Mouse (Mus musculus) embryo, embryonic 9.5 days (tissue): ENCODE results near the gene Nipbl.
A peak's percentile ranks its signal among the peaks of the same experiment; 100 is the strongest.
"Not testable (repeated sequence)": the region's sequence is repeated elsewhere in the genome, so short reads cannot be mapped to it uniquely, and the experiment has no call there.

Experiments used
- DNase-seq: peaks from one replicate; pipeline ENCODE4 v3.0.0-alpha.2; 2017; ENCODE audit errors: extremely low spot score

The Nipbl gene

GRCm38 (mm10) chr15:8291251-8291650 is 153.0 kb downstream of the Nipbl start:
- no peak for DNase-seq

- no peak for DNase-seq
These were observed 162.1 kb downstream of the Nipbl start for GRCm38 (mm10) chr15:8282155-8282554.

DNA sequence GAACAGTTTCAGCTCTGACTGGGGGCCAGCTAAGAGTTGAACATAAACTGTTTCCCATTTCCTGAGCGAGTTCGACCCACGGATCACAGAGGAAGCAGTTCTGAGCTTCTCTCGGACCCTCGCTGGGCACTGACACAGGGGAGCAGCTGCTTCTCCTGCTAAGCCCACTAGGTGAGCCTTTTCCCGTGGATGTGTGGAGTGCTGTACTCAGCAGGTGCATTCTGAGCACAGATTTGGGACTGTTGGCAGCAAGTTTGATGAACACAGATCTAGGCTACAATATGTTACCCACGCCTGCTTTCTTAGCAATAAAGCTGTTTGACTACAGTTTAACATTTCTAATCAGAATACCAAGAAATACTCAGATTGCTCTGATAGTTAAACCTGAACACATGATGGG is 162.6 kb downstream of the Nipbl start:
- DNase-seq = no peak

- DNase-seq = no peak
These were observed 164.2 kb downstream of the Nipbl start for GRCm38 (mm10) chr15:8279929-8280610.

- peak; percentile 38 for DNase-seq
These were observed 164.9 kb downstream of the Nipbl start for GRCm38 (mm10) chr15:8279320-8279779.

GRCm38 (mm10) chr15:8277916-8278315 is 166.3 kb downstream of the Nipbl start:
- DNase-seq = not testable (repeated sequence)

DNA sequence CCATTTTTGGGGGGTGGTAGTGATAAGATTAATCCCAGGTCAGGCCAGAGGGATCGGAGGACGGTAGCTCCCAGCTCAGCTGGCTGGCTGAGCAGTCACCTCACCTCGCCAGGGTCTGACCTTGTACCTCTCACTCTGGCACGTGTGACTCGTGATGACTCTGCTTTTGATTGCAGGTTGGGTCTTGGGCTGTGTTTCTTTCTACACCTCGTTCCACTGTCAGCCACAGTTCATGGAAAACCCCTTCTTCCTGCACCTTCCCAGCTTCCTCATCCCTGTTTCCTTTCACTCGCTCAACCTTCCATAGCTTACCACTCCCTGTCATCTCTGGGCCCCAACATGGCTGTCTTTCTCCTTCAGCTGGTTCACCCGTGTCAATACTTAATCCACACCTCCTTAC is 172.3 kb downstream of the Nipbl start:
- no peak for DNase-seq

GRCm38 (mm10) chr15:8268231-8268630 is 176.0 kb downstream of the Nipbl start:
- no peak for DNase-seq

- DNase-seq = no peak
These were observed 177.1 kb downstream of the Nipbl start for GRCm38 (mm10) chr15:8267211-8267610.

DNA sequence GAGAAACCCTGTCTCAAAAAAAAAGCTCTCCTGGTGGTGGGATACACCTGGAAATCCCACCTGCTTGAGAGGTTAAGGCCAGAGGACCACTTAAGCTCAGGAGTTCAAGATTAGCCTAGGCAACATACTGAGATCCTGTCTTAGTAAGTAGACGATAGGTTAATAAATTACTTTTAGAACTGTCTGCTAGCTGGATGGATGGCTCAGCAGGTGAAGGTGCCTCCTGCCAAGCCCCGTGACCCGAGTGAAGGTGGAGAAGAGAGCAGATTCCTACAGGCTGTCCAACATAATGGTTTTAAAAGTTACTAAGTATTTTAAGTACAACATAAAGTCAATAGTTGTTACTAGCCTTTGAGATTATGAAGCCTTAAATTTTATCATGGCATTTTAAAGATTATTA is 178.3 kb downstream of the Nipbl start:
- no peak for DNase-seq
